Mouse (Mus musculus) thymus, adult 2 months (tissue): ENCODE measurements at regions not wholly inside any gene's neighbourhood (a gene's known extent, or its start where the extent isn't known, plus 50 kb on each side); places are given as distances from the start of the nearest gene placed in this dataset.

ENCODE experiments used
- CTCF ChIP-seq: fragments of 200-500 bp; IDR thresholded peaks from 2 replicates; pipeline ENCODE4 v1.5.1; 2012; ENCODE audit warnings: mild to moderate bottlenecking, control low read depth, low read length, moderate library complexity, borderline replicate concordance; ENCODE audit not compliant: control insufficient read depth, poor library complexity, insufficient read depth; ENCODE audit errors: extremely low read depth
- POLR2A ChIP-seq: fragments of 200-500 bp; IDR thresholded peaks from 2 replicates; pipeline ENCODE4 v1.6.1; 2012; ENCODE audit warnings: mild to moderate bottlenecking, low read length, control low read depth, moderate library complexity; ENCODE audit not compliant: control insufficient read depth, poor library complexity, insufficient read depth; ENCODE audit errors: extremely low read depth

DNA sequence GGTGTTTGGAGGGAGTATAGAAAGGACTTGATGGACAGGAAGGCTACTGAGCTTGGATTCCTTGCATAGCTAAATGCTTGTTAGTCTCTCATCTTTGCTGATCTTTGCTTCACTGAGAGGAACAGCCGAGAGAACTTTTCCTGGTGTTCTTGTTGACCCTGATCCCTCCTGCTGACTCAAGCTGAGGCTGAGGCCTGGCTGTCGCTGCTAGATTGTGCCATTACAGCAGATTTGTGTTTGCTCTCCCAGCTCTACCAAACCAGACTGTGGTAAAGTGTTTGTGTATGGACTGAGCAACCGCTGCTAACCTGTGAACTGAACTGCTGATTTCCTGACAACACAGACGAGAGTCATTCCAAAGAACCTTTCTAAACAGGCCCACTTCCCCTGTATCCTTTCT is 375.2 kb downstream of the Prdm2 start:
- no peak for TF ChIP-seq POLR2A
- TF ChIP-seq CTCF, result no peak
